ENCODE assay signal across 12 mouse cellular contexts in genomic region chr2:76362111-76362510, GRCm38 (mm10). TPM values are rescaled to one million over a fixed set of nuclear protein-coding genes. Genes with fewer than 3 reads are reported as not detected.
DNase-seq lines count a peak whose midpoint lies in the region; TF ChIP-seq lines count a peak whose summit lies in the region.
"Had no signal": no experiment of that assay in that cellular context is flagged by ENCODE, and none has a peak within 500 bp of the region (broad histone marks: within the 10 kb centered on the region; RNA-seq: fewer than 3 reads in every experiment).

No protein-coding gene starts in this region.

- H3K4me1 ChIP-seq in ES-Bruce4 (ENCODE audit: control insufficient read depth, insufficient read depth, low read length), result no peaks in the 10 kb centered on the region
- no peaks in the 10 kb centered on the region for H3K4me1 ChIP-seq in embryonic fibroblast, embryonic 13.5 days (ENCODE audit: control insufficient read depth, insufficient read depth, low read length)
- H3K4me1 ChIP-seq: embryonic facial prominence, embryonic 13.5 days had no signal

- TF ChIP-seq POLR2A in ES-Bruce4 (IDR thresholded peaks at IDR 0.05; ENCODE audit: insufficient read depth, low read length), result no peak
- no peak for TF ChIP-seq POLR2A in embryonic fibroblast, embryonic 13.5 days (IDR thresholded peaks at IDR 0.05; ENCODE audit: low read depth, low read length)

- no peaks in the 10 kb centered on the region for H3K27me3 ChIP-seq in ES-Bruce4 (ENCODE audit: control insufficient read depth, insufficient read depth, low read length, poor library complexity, severe bottlenecking)
- H3K27me3 ChIP-seq: embryonic facial prominence, embryonic 13.5 days had no signal

- TF ChIP-seq CTCF in ES-Bruce4 (IDR thresholded peaks at IDR 0.05; ENCODE audit: low read depth, low read length), result peak; percentile 70
- TF ChIP-seq CTCF in embryonic fibroblast, embryonic 13.5 days (IDR thresholded peaks at IDR 0.05; ENCODE audit: borderline replicate concordance, insufficient read depth, low read length), result peak; percentile 46; the same call in 1 of the 2 replicates

- no peak overlapping the region for H3K27ac ChIP-seq in ES-Bruce4 (ENCODE audit: insufficient read depth, low read length)
- H3K27ac ChIP-seq in embryonic fibroblast, embryonic 13.5 days (ENCODE audit: insufficient read depth, low read length), result no peak overlapping the region
- H3K27ac ChIP-seq: embryonic facial prominence, embryonic 13.5 days had no signal

- H3K4me3 ChIP-seq in ES-Bruce4 (ENCODE audit: low read depth, low read length), result no peak overlapping the region
- H3K4me3 ChIP-seq in embryonic fibroblast, embryonic 13.5 days (ENCODE audit: insufficient read depth, low read length), result no peak overlapping the region
- H3K4me3 ChIP-seq: embryonic facial prominence, embryonic 13.5 days had no signal

- no peak for TF ChIP-seq EP300 in ES-Bruce4 (IDR thresholded peaks at IDR 0.05; ENCODE audit: insufficient read depth, low read depth, low read length)

- no peak overlapping the region for H3K9ac ChIP-seq in ES-Bruce4 (ENCODE audit: low read depth, poor library complexity, severe bottlenecking)
- H3K9ac ChIP-seq: embryonic facial prominence, embryonic 13.5 days had no signal

- H3K36me3 ChIP-seq in ES-Bruce4 (ENCODE audit: control insufficient read depth, insufficient read depth, low read length, poor library complexity, severe bottlenecking), result no peaks in the 10 kb centered on the region
- H3K36me3 ChIP-seq: embryonic facial prominence, embryonic 13.5 days had no signal

- no peaks in the 10 kb centered on the region for H3K9me3 ChIP-seq in ES-Bruce4 (replicated peaks; ENCODE audit: control insufficient read depth, insufficient read depth, low read length, poor library complexity, severe bottlenecking)
- H3K9me3 ChIP-seq: embryonic facial prominence, embryonic 13.5 days had no signal

- intact Hi-C loops in left cerebral cortex, postnatal 14 days (cut with DNase I), result loop anchor here (5.0 kb wide), 2 partner anchors 110 to 235 kb away; no protein-coding TSS in a partner anchor

- peak; percentile 31 to 39 for DNase-seq in cerebellum, postnatal 4 days (ENCODE audit: low spot score in 2 of 2)
- DNase-seq in cerebellum, adult 9-10 months, result no peak
- DNase-seq in left cerebral cortex, postnatal 14 days (ENCODE audit: low spot score in 2 of 2), result peak; percentile 23 to 31
- no peak for DNase-seq in left cerebral cortex, adult 18-20 months (ENCODE audit: low spot score in 2 of 2)
- DNase-seq in spleen, adult 18-20 months, result no peak
- no peak for DNase-seq in urinary bladder, postnatal 10 days (ENCODE audit: low spot score)

RNA-seq across cellular contexts. Expression of gene Cyct, which starts 1.9 kb away (rescaled TPM):
- not detected for total RNA-seq in left cerebral cortex, postnatal 14 days (2021)
- total RNA-seq in left cerebral cortex, adult 18-20 months (2021), result not detected
- 20.9 and 30.2 TPM in 2 replicates for polyA plus RNA-seq in ES-Bruce4 (2011; ENCODE audit: insufficient read depth, insufficient read length, low read depth, missing spikeins)
- not detected in 2 replicates for polyA plus RNA-seq in embryonic fibroblast, embryonic 13.5 days (2011; ENCODE audit: insufficient read length, low read depth, missing spikeins)
- total RNA-seq: left cerebral cortex, postnatal 25 days had no signal
- polyA plus RNA-seq: embryonic facial prominence, embryonic 13.5 days; heart, embryonic 14.5 days; neural tube, embryonic 11.5 days had no signal

RNA-seq across cellular contexts. Expression of gene Rbm45, which starts 7.7 kb away (rescaled TPM):
- total RNA-seq in left cerebral cortex, postnatal 14 days (2021), result 10 to 100 TPM; 38.2 to 40.2 TPM
- 10 to 100 TPM; 37.8 to 40.0 TPM for total RNA-seq in left cerebral cortex, adult 18-20 months (2021)
- 35.7 and 35.9 TPM in 2 replicates for polyA plus RNA-seq in ES-Bruce4 (2011; ENCODE audit: insufficient read depth, insufficient read length, low read depth, missing spikeins)
- polyA plus RNA-seq in embryonic fibroblast, embryonic 13.5 days (2011; ENCODE audit: insufficient read length, low read depth, missing spikeins), result 42.2 and 47.0 TPM in 2 replicates

RNA-seq across cellular contexts. Expression of gene Pde11a, which starts 23.5 kb away (rescaled TPM):
- 1 to 10 TPM; 4.1 to 4.4 TPM for total RNA-seq in left cerebral cortex, postnatal 14 days (2021)
- total RNA-seq in left cerebral cortex, adult 18-20 months (2021), result 1 to 10 TPM; 3.8 to 4.6 TPM
- polyA plus RNA-seq in ES-Bruce4 (2011; ENCODE audit: insufficient read depth, insufficient read length, low read depth, missing spikeins), result 0.76 and 1.0 TPM in 2 replicates
- 0.26 and 0.52 TPM in 2 replicates for polyA plus RNA-seq in embryonic fibroblast, embryonic 13.5 days (2011; ENCODE audit: insufficient read length, low read depth, missing spikeins)

RNA-seq across cellular contexts. Expression of gene Osbpl6, which starts 44.2 kb away (rescaled TPM):
- 10 to 100 TPM; 44.2 to 49.4 TPM for total RNA-seq in left cerebral cortex, postnatal 14 days (2021)
- 10 to 100 TPM; 51.2 to 53.5 TPM for total RNA-seq in left cerebral cortex, adult 18-20 months (2021)
- 3.0 and 6.6 TPM in 2 replicates for polyA plus RNA-seq in ES-Bruce4 (2011; ENCODE audit: insufficient read depth, insufficient read length, low read depth, missing spikeins)
- polyA plus RNA-seq in embryonic fibroblast, embryonic 13.5 days (2011; ENCODE audit: insufficient read length, low read depth, missing spikeins), result 6.1 and 6.9 TPM in 2 replicates

Comparison
In these comparisons a context has a peak if more than half of its experiments do, and no peak if none do; other contexts are left out.
1. DNase-seq: peak in cerebellum, postnatal 4 days (2 of 2) and left cerebral cortex, postnatal 14 days (2 of 2); none in cerebellum, adult 9-10 months (single experiment), left cerebral cortex, adult 18-20 months (0 of 2), spleen, adult 18-20 months (0 of 2) and urinary bladder, postnatal 10 days (single experiment).